Mouse (Mus musculus) brain, embryonic 14.5 days (tissue): Measurements from ENCODE around the gene Vash2.

Experiments used
- CTCF ChIP-seq: fragments of 200-500 bp; IDR thresholded peaks from 2 replicates; pipeline ENCODE4 v1.5.1; 2012; ENCODE audit warnings: inconsistent platforms, mild to moderate bottlenecking, moderate library complexity, borderline replicate concordance; ENCODE audit not compliant: insufficient read depth, insufficient read length; ENCODE audit errors: extremely low read depth
- POLR2A ChIP-seq: fragments of 200-500 bp; IDR thresholded peaks from 2 replicates; pipeline ENCODE4 v1.6.1; 2012; ENCODE audit warnings: mild to moderate bottlenecking, inconsistent platforms, borderline replicate concordance; ENCODE audit not compliant: poor library complexity, insufficient read depth, insufficient read length, severe bottlenecking; ENCODE audit errors: extremely low read depth

GRCm38 (mm10) chr1:191021016-191021415 lies 41.9 kb upstream of the Vash2 start:
- no peak for TF ChIP-seq CTCF
- TF ChIP-seq POLR2A = no peak
